Mouse (Mus musculus) layer of hippocampus, adult 6 months (tissue): ENCODE data around the gene Olfr1446. TPM values are rescaled to one million over a fixed set of nuclear protein-coding genes. Genes with fewer than 3 reads are reported as not detected.

ENCODE experiments used
- long read RNA-seq, 2 experiments: library from polyadenylated mRNA; unstranded; transcript quantifications; one replicate each; pipeline ENCODE4 v2.0.0; 2019 to 2020
- polyA plus RNA-seq: library from polyadenylated mRNA; unstranded; fragments of <200 nt; fragmentation: Nextera tagmentation; gene quantifications from 2 replicates; pipeline ENCODE4 v1.2.3, GENCODE M21; 2021

Gene Olfr1446
- polyA plus RNA-seq, result not detected in 2 replicates
- long read RNA-seq, experiment 1, result 0 reads
- long read RNA-seq, experiment 2, result 0 reads

GRCm38 (mm10) chr19:12893424-12893823, at the start of gene Olfr1446:
TSS of gene Olfr1446 (minus strand) at chr19:12893524.

GRCm38 (mm10) chr19:12930540-12930939, 37.2 kb upstream of the Olfr1446 start, which contains the start of gene Olfr1449:
TSS of gene Olfr1449 (plus strand) at chr19:12930840.

GRCm38 (mm10) chr19:12924319-12924718, 31.0 kb upstream of the Olfr1446 start, which contains the start of gene Olfr1448:
TSS of gene Olfr1448 (minus strand) at chr19:12924419.

GRCm38 (mm10) chr19:12903643-12904042, 10.3 kb upstream of the Olfr1446 start, which contains the start of gene Olfr1447:
TSS of gene Olfr1447 (minus strand) at chr19:12903743.

GRCm38 (mm10) chr19:12883555-12883954, 9.8 kb downstream of the Olfr1446 start, which contains the start of gene Olfr1445:
TSS of gene Olfr1445 (plus strand) at chr19:12883855.

GRCm38 (mm10) chr19:12856983-12857382, 36.3 kb downstream of the Olfr1446 start, which contains the start of gene Olfr1444:
TSS of gene Olfr1444 (plus strand) at chr19:12857283.

GRCm38 (mm10) chr19:12846382-12846781, 46.9 kb downstream of the Olfr1446 start, which contains the start of gene Gm5244:
TSS of gene Gm5244 (plus strand) at chr19:12846682.

Other genes starting within 250 kb of the Olfr1446 start
- not detected in 2 replicates for gene Olfr1442, start 223.1 kb downstream of the Olfr1446 start, polyA plus RNA-seq
- gene Olfr1443, start 215.4 kb downstream of the Olfr1446 start, polyA plus RNA-seq, result not detected in 2 replicates
- not detected in 2 replicates for gene Keg1, start 197.7 kb downstream of the Olfr1446 start, polyA plus RNA-seq
- 2.7 and 2.9 TPM in 2 replicates for gene Cntf, start 127.9 kb downstream of the Olfr1446 start, polyA plus RNA-seq
- gene Zfp91, start 97.4 kb downstream of the Olfr1446 start, polyA plus RNA-seq, result 5.2 and 5.3 TPM in 2 replicates
- 2.1 and 2.2 TPM in 2 replicates for gene Lpxn, start 97.3 kb downstream of the Olfr1446 start, polyA plus RNA-seq
- not detected in 2 replicates for gene Gm5244, start 46.8 kb downstream of the Olfr1446 start, polyA plus RNA-seq
- not detected in 2 replicates for gene Olfr1444, start 36.2 kb downstream of the Olfr1446 start, polyA plus RNA-seq
- not detected in 2 replicates for gene Olfr1445, start 9.7 kb downstream of the Olfr1446 start, polyA plus RNA-seq
- not detected in 2 replicates for gene Olfr1447, start 10.2 kb upstream of the Olfr1446 start, polyA plus RNA-seq
- not detected in 2 replicates for gene Olfr1448, start 30.9 kb upstream of the Olfr1446 start, polyA plus RNA-seq
- gene Olfr1449, start 37.3 kb upstream of the Olfr1446 start, polyA plus RNA-seq, result not detected in 2 replicates
- not detected in 2 replicates for gene Olfr1450, start 56.7 kb upstream of the Olfr1446 start, polyA plus RNA-seq
- gene Olfr1451, start 101.5 kb upstream of the Olfr1446 start, polyA plus RNA-seq, result not detected in 2 replicates
- not detected in 2 replicates for gene Olfr1453, start 134.8 kb upstream of the Olfr1446 start, polyA plus RNA-seq
- not detected in 2 replicates for gene Olfr1454, start 167.1 kb upstream of the Olfr1446 start, polyA plus RNA-seq
- gene Olfr1457, start 204.4 kb upstream of the Olfr1446 start, polyA plus RNA-seq, result not detected in 2 replicates
- not detected in 2 replicates for gene Olfr1458, start 213.3 kb upstream of the Olfr1446 start, polyA plus RNA-seq